Mouse (Mus musculus): ENCODE results near the gene Btn2a2. TPM values are rescaled to one million over a fixed set of nuclear protein-coding genes. Genes with fewer than 3 reads are reported as not detected.
A peak's percentile ranks its signal among the peaks of the same experiment; 100 is the strongest.

Gene Btn2a2
- total RNA-seq, 2 experiments from 2014 or later: not detected

GRCm38 (mm10) chr13:23525901-23526300 is 37.2 kb upstream of the Btn2a2 start:
- DNase-seq: no peak
- intact Hi-C loops (cut with DNase I): loop anchor here (5.0 kb wide), 1 partner anchor 1814 kb away; no protein-coding TSS in a partner anchor

DNA sequence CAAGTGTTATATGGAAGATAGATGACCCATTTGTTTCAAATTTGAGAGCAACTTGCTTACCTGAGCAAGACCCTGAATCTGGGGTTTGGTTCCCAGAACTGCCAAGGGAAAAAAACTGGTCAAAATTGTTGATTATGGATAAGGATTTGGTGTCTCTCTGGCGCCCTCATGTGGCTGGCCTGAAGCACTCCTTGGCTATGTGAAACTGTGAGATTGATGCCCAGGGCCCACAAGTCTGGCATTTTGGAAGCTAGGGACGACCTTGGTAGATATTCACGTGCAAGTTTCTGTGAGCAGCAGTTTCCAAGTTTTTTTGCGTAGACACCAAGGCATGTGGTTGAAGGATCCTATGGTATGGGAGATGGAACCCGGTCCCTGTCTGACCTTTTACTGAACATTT is 36.0 kb upstream of the Btn2a2 start:
- intact Hi-C loops (cut with DNase I): loop anchor here (5.0 kb wide), 2 partner anchors 73 to 1812 kb away; no protein-coding TSS in a partner anchor
- peak; percentile 76 to 83 for DNase-seq

GRCm38 (mm10) chr13:23523976-23524375 is 35.3 kb upstream of the Btn2a2 start:
- DNase-seq: no peak
- intact Hi-C loops (cut with DNase I): loop anchor here (5.0 kb wide), 1 partner anchor 73 kb away; no protein-coding TSS in a partner anchor

- peak; percentile 73 to 79 for DNase-seq
- intact Hi-C loops (cut with DNase I): loop anchor here (5.0 kb wide), 1 partner anchor 76 kb away; no protein-coding TSS in a partner anchor
These were observed 33.0 kb upstream of the Btn2a2 start for GRCm38 (mm10) chr13:23521703-23522102.

- DNase-seq: peak; percentile 82 to 87
- intact Hi-C loops (cut with DNase I): loop anchor here (1.0 to 10.0 kb wide), 4 partner anchors 11 to 1575 kb away; partner anchors contain the start of genes Zfp184 and Zfp322a
These were observed 30.8 kb upstream of the Btn2a2 start for GRCm38 (mm10) chr13:23519416-23519815.

- DNase-seq: peak; percentile 82 to 83
- intact Hi-C loops (cut with DNase I): loop anchor here (1.0 to 10.0 kb wide), 4 partner anchors 11 to 1574 kb away; partner anchors contain the start of genes Zfp184 and Zfp322a
These were observed 30.2 kb upstream of the Btn2a2 start for GRCm38 (mm10) chr13:23518885-23519284.

DNA sequence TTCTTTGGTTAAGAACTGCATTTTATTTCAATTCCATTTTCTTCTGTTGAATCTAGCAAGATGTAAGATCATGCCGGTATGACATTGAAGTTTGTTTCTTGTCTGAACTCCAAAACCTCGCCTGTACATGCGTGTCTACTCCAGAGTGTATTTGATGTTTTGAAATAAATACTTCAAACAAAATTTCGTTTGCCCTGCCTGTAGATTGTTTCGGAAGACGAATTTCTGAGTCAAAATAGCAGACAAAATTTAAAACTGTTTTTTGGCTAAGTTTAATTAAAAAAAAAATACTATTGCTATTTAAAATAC is 29.6 kb upstream of the Btn2a2 start:
- DNase-seq: no peak
- intact Hi-C loops (cut with DNase I): loop anchor here (2.0 to 10.0 kb wide), 3 partner anchors 151 to 1573 kb away; partner anchors contain the start of genes Zfp184 and Zfp322a

DNA sequence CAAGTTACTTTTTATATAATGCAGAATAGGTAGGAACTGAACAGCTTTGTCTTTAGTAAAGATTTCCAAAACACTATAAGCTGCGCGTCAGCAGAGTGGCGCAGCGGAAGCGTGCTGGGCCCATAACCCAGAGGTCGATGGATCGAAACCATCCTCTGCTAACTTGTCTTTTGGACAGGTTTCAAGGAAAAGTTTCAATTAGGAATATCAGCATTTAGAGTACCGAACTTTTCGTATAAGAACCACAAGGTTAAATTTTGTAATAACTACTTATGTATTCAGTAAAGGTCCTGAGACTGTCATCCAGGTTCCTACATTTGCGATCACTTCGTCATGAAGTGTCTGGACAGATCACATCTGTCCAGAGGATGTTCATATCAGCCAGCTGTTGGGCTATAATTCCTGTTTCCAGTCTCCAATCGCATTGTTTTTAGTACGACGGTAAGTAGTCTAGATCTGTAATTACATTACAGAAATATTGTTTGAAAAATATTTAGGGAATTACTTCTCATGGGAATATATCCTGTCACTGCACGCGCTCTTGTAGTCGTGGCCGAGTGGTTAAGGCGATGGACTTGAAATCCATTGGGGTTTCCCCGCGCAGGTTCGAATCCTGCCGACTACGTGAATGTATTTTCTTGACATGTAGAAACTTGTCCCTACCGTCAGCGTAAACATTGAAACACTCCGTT is 29.1 kb upstream of the Btn2a2 start:
- DNase-seq: peak; percentile 91 to 92
- intact Hi-C loops (cut with DNase I): loop anchor here (1.0 to 10.0 kb wide), 6 partner anchors 53 to 1573 kb away; partner anchors contain the start of genes Btn1a1, Zfp184 and Zfp322a

GRCm38 (mm10) chr13:23516822-23517602 is 28.4 kb upstream of the Btn2a2 start:
- intact Hi-C loops (cut with DNase I): loop anchor here (1.0 to 10.0 kb wide), 5 partner anchors 52 to 1572 kb away; partner anchors contain the start of genes Btn1a1, Zfp184 and Zfp322a
- peak; percentile 80 to 86 for DNase-seq

DNA sequence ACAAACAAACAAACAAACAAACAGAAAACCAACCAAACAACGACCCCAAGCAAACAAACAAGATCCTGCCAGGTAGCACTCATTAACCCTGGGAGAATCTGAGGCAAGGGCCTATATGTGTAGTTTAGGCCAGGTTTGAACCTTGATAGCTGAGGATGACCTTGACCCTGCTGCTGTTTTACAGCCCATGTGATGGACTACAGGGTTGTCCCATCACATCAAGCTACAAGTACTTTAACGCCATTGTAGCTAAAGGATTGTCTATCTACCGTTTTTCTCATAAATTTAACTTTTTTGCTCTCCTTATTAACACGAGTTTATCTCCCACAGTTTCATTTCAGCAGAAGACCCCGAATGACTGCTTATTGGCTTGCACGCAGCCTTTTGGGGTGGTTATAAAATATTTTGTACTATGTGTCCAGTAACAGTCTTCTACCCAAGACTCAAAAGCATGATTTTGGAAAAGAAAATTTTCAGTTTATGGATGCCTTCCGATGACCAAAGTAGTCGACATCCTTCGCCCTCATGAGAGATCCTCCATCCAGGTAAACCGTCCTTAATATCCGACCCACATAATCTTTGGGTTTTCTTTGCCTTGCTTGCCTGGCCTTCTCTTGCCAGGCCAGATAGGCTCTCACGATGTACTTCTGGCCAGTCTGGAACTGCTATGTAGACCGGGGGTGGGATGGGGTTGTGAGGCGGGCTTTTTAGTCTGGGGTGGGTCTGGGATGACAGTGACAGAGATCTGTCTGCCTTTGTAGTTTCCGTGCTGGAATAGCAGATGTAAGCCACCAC is 27.4 kb upstream of the Btn2a2 start:
- no peak for DNase-seq
- intact Hi-C loops (cut with DNase I): loop anchor here (2.0 to 10.0 kb wide), 3 partner anchors 51 to 1571 kb away; partner anchors contain the start of genes Btn1a1, Zfp184 and Zfp322a

- DNase-seq: no peak
- intact Hi-C loops (cut with DNase I): loop anchor here (5.0 to 10.0 kb wide), 2 partner anchors 148 to 1570 kb away; partner anchors contain the start of genes Zfp184 and Zfp322a
These were observed 26.6 kb upstream of the Btn2a2 start for GRCm38 (mm10) chr13:23515281-23515680.

GRCm38 (mm10) chr13:23513517-23513916 is 24.9 kb upstream of the Btn2a2 start:
- no peak for DNase-seq
- intact Hi-C loops (cut with DNase I): loop anchor here (10.0 kb wide), 1 partner anchor 1569 kb away; the partner anchor contains the start of gene Zfp184

DNA sequence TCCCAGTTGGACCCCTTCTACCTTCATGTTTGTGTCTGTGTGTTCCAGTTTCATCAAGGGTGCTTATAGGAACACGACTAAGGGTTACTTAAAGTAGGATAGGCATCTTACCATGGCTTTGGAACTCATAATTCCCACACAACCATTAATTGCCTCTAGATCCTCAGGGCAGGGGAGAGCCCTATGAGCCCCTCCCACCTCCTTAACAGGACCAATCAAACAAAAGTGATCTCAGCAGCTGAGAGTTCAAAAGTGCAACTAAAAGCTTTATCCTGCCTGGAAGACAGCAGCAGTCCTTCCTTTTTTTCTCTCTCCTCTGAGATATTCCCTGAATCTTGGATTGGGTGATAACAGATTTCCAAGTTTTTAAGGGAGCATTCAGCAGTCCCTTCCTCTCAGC is 21.5 kb upstream of the Btn2a2 start:
- intact Hi-C loops (cut with DNase I): loop anchor here (10.0 kb wide), 1 partner anchor 1565 kb away; the partner anchor contains the start of gene Zfp184
- DNase-seq: no peak

DNA sequence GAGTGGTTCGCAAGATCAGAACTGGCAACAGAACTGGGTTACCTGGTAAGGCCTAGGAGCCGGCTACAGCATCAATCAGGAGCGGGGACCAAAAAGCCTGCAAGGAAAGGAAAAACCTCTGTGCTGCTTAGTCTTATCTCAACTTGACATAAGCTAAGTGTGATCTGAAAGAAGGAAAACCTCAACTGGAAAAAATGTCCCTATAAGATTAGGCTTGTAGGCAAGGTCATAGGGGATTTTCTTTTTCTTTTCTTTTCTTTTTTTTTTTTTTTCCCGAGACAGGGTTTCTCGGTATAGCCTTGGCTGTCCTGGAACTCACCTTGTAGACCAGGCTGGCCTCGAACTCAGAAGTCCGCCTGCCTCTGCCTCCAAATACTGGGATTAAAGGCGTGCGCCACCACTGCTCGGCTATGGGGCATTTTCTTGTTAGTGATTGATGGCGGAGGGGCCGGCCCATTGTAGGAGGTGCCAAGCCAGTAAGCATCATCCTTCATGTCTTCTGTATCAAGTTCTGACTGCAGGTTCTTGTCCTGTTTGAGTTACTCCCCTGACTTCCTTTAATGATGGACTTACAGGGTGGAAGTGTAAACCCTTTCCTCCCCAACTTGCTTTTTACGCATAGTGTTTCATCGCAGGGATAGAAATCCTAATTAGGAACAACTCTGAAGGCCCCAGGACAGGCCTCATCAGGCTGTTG is 18.3 kb upstream of the Btn2a2 start:
- intact Hi-C loops (cut with DNase I): no loop called here
- no peak for DNase-seq

GRCm38 (mm10) chr13:23506351-23506750 is 17.7 kb upstream of the Btn2a2 start:
- DNase-seq: peak in 1 of 2 experiments; percentile 51
- intact Hi-C loops (cut with DNase I): no loop called here

DNA sequence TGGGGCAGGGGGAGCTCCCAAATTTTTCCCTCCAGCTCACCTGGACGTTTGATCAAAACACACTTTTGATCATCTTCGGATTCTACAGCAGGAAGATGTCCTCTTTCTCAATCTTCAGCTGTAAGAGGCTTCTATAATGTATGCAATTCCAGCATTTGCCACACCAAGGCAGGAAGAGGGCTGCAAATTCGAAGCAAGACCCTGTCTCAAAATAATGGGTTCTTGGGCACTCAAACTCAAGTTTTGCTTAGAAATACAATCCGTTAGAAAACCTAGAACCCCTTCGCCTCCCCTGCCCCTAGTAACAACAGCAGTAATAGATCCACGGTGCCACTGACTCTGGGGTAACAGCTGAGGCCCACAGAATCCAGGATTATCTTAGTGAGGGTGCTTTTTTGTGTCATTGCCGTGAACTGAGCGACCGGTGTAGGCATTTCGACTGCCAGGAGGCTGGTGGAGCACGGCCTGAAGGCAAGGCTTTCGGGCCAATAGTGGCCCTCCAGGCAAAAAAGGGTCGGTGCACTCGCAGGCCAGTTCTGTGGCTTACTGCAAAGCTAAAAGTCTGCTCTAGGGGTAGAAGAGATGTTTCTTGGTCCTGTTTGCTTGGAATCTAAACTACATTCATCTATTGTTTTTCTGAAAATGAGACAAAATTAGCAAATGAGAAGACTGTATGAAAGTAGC is 17.1 kb upstream of the Btn2a2 start:
- intact Hi-C loops (cut with DNase I): loop anchor here (2.0 kb wide), 1 partner anchor 39 kb away; no protein-coding TSS in a partner anchor
- no peak for DNase-seq

GRCm38 (mm10) chr13:23503797-23504196 is 15.1 kb upstream of the Btn2a2 start:
- intact Hi-C loops (cut with DNase I): loop anchor here (2.0 kb wide), 1 partner anchor 37 kb away; no protein-coding TSS in a partner anchor
- DNase-seq: peak; percentile 31 to 53

DNA sequence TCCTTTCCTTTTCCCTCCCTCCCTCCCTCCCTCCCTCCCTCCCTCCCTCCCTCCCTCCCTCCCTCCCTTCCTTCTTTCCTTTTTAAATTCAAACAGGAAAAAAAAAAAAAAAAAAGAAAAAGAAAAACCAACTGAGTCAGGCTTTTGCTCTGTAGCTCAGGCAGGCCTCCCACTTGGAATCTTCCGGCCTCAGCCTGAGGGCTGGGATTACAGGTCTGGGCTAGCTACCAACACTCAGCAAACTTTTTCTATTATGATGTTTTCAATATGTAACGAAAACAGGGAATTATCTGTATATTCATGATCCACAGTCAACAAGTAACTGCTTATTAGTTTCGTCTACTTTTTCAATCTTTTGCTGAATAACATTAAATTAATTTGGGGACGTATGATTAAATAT is 14.3 kb upstream of the Btn2a2 start:
- no peak for DNase-seq
- intact Hi-C loops (cut with DNase I): no loop called here
